Mouse (Mus musculus) neutrophil, adult 59 days (primary cell): ENCODE data around the gene Ifna11. TPM values are rescaled to one million over a fixed set of nuclear protein-coding genes. Genes with fewer than 3 reads are reported as not detected.

ENCODE experiments used
- total RNA-seq, 2 experiments: library from RNA; stranded (reverse); gene quantifications; 1 replicate in 1 of 2; 2 replicates in 1 of 2; pipeline ENCODE4 v1.2.4; 2023

Ifna11 gene
- not detected for total RNA-seq

GRCm38 (mm10) chr4:88819659-88820058 is at the start of gene Ifna11:
TSS of gene Ifna11 (plus strand) at chr4:88819959.

GRCm38 (mm10) chr4:88773534-88773933 is 46.2 kb upstream of the Ifna11 start, which contains the start of gene Gm13290:
TSS of gene Gm13290 (plus strand) at chr4:88773834.

GRCm38 (mm10) chr4:88776622-88777021 is 43.1 kb upstream of the Ifna11 start, which contains the start of gene Gm13289:
TSS of gene Gm13289 (plus strand) at chr4:88776922.

GRCm38 (mm10) chr4:88779550-88779949 is 40.2 kb upstream of the Ifna11 start, which contains the start of gene Gm13272:
TSS of gene Gm13272 (plus strand) at chr4:88779850.

GRCm38 (mm10) chr4:88781831-88782230 is 37.9 kb upstream of the Ifna11 start, which contains the start of gene Ifnz:
TSS of gene Ifnz (plus strand) at chr4:88782131.

GRCm38 (mm10) chr4:88785409-88785808 is 34.4 kb upstream of the Ifna11 start, which contains the start of gene Gm13276:
TSS of gene Gm13276 (plus strand) at chr4:88785709.

GRCm38 (mm10) chr4:88788402-88788801 is 31.4 kb upstream of the Ifna11 start, which contains the start of gene Gm13277:
TSS of gene Gm13277 (plus strand) at chr4:88788632.

GRCm38 (mm10) chr4:88791250-88791649 is 28.5 kb upstream of the Ifna11 start, which contains the start of gene Gm13278:
TSS of gene Gm13278 (plus strand) at chr4:88791550.

GRCm38 (mm10) chr4:88793936-88794675 is 25.7 kb upstream of the Ifna11 start, which contains the start of gene Gm13275:
TSS of gene Gm13275 (plus strand) at chr4:88794487.

GRCm38 (mm10) chr4:88797097-88797496 is 22.7 kb upstream of the Ifna11 start, which contains the start of gene Gm13279:
TSS of gene Gm13279 (plus strand) at chr4:88797397.

GRCm38 (mm10) chr4:88799365-88799764 is 20.4 kb upstream of the Ifna11 start, which contains the start of gene Gm13285:
TSS of gene Gm13285 (plus strand) at chr4:88799665.

GRCm38 (mm10) chr4:88802954-88803353 is 16.8 kb upstream of the Ifna11 start, which contains the start of gene Gm13287:
TSS of gene Gm13287 (plus strand) at chr4:88803254.

GRCm38 (mm10) chr4:88805231-88805630 is 14.5 kb upstream of the Ifna11 start, which contains the start of gene Gm13288:
TSS of gene Gm13288 (plus strand) at chr4:88805531.

GRCm38 (mm10) chr4:88815928-88816327 is 3.8 kb upstream of the Ifna11 start, which contains the start of gene Ifna7:
TSS of gene Ifna7 (plus strand) at chr4:88816228.

GRCm38 (mm10) chr4:88827116-88827515 is 7.4 kb downstream of the Ifna11 start, which contains the start of gene Ifna6:
TSS of gene Ifna6 (plus strand) at chr4:88827416.

GRCm38 (mm10) chr4:88835225-88835624 is 15.5 kb downstream of the Ifna11 start, which contains the start of gene Ifna5:
TSS of gene Ifna5 (plus strand) at chr4:88835525.

GRCm38 (mm10) chr4:88841438-88841911 is 21.7 kb downstream of the Ifna11 start, which contains the start of gene Ifna4:
TSS of gene Ifna4 (plus strand) at chr4:88841861.

GRCm38 (mm10) chr4:88849698-88850097 is 29.9 kb downstream of the Ifna11 start, which contains the start of gene Ifna1:
TSS of gene Ifna1 (plus strand) at chr4:88850087.

Other genes starting within 250 kb of the Ifna11 start
- not detected for gene Ifna14, start 248.2 kb upstream of the Ifna11 start, total RNA-seq
- gene Ifna9, start 227.6 kb upstream of the Ifna11 start, total RNA-seq = not detected
- gene Ifna12, start 216.6 kb upstream of the Ifna11 start, total RNA-seq = not detected
- gene C87499, start 185.5 kb upstream of the Ifna11 start, total RNA-seq = not detected
- not detected for gene Ifna13, start 175.5 kb upstream of the Ifna11 start, total RNA-seq
- gene Ifna16, start 143.0 kb upstream of the Ifna11 start, total RNA-seq = not detected
- gene Ifna2, start 136.0 kb upstream of the Ifna11 start, total RNA-seq = not detected
- not detected for gene Ifnab, start 128.6 kb upstream of the Ifna11 start, total RNA-seq
- under 1 TPM; 0.37 to 0.58 TPM for gene Gm26566, start 98.2 kb upstream of the Ifna11 start, total RNA-seq
- gene Klhl9, start 97.5 kb upstream of the Ifna11 start, total RNA-seq = 10 to 100 TPM; 49.2 to 57.1 TPM
- not detected for gene Gm13271, start 65.1 kb upstream of the Ifna11 start, total RNA-seq
- not detected for gene Gm13283, start 59.8 kb upstream of the Ifna11 start, total RNA-seq
- gene Gm13290, start 46.1 kb upstream of the Ifna11 start, total RNA-seq = under 1 TPM in 1 of 2 experiments, not detected in 1; 0.38 TPM
- gene Gm13289, start 43.0 kb upstream of the Ifna11 start, total RNA-seq = not detected
- not detected for gene Gm13272, start 40.1 kb upstream of the Ifna11 start, total RNA-seq
- gene Ifnz, start 37.8 kb upstream of the Ifna11 start, total RNA-seq = not detected
- gene Gm13276, start 34.2 kb upstream of the Ifna11 start, total RNA-seq = not detected
- not detected for gene Gm13277, start 31.3 kb upstream of the Ifna11 start, total RNA-seq
- gene Gm13278, start 28.4 kb upstream of the Ifna11 start, total RNA-seq = not detected
- gene Gm13275, start 25.5 kb upstream of the Ifna11 start, total RNA-seq = not detected
- gene Gm13279, start 22.6 kb upstream of the Ifna11 start, total RNA-seq = not detected
- gene Gm13285, start 20.3 kb upstream of the Ifna11 start, total RNA-seq = under 1 TPM in 1 of 2 experiments, not detected in 1; 0.36 TPM
- gene Gm13287, start 16.7 kb upstream of the Ifna11 start, total RNA-seq = not detected
- gene Gm13288, start 14.4 kb upstream of the Ifna11 start, total RNA-seq = not detected
- gene Ifna7, start 3.7 kb upstream of the Ifna11 start, total RNA-seq = not detected
- gene Ifna6, start 7.5 kb downstream of the Ifna11 start, total RNA-seq = not detected
- not detected for gene Ifna5, start 15.6 kb downstream of the Ifna11 start, total RNA-seq
- gene Ifna4, start 21.9 kb downstream of the Ifna11 start, total RNA-seq = not detected
- not detected for gene Ifna1, start 30.1 kb downstream of the Ifna11 start, total RNA-seq
- not detected for gene Ifne, start 60.2 kb downstream of the Ifna11 start, total RNA-seq